Mouse (Mus musculus) erythroblast, embryonic 14.5 days (primary cell): Measurements from ENCODE around the gene AC109138.7.
"Not testable (repeated sequence)": the region's sequence is repeated elsewhere in the genome, so short reads cannot be mapped to it uniquely, and the experiment has no call there.

Source experiments
- GATA1 ChIP-seq: IDR thresholded peaks from 2 replicates; pipeline ENCODE4 v1.6.1; 2012; ENCODE audit warnings: low read length, inconsistent platforms, mixed read lengths
- TAL1 ChIP-seq: IDR thresholded peaks from 3 replicates; pipeline ENCODE4 v1.6.1; 2012; ENCODE audit warnings: low read length, inconsistent platforms, mixed read lengths

DNA sequence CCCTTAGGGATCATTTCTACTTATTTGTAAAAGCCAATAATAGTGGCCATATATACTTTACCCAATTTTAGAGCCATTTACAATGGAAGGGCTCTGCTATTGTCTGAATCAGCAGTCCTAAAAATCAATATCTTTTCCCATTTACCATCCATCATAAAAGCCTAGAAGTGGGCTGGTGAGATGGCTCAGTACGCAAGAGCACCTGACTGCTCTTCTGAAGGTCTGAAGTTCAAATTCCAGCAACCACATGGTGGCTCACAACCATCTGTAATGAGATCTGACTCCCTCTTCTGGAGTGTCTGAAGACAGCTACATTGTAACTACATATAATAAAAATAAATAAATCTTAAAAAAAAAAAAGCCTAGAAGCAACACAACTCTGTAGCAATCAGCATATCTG, 34.5 kb downstream of the AC109138.7 start:
- TF ChIP-seq TAL1, GATA1: not testable (repeated sequence)
